Mouse (Mus musculus): ENCODE measurements around the gene Ncr1. TPM values are rescaled to one million over a fixed set of nuclear protein-coding genes. Genes with fewer than 3 reads are reported as not detected.

Ncr1 gene
- polyA plus RNA-seq (2014; fragmentation: Illumina TruSeq; extraction: RNeasy Lipid Tissue Mini Kit (QIAGEN cat#74804); ENCODE audit: low read depth, low replicate concordance): 1.3 TPM

GRCm38 (mm10) chr7:4337509-4337908 is at the start of gene Ncr1:
Gene Ncr1, plus strand, starts transcription at chr7:4337724.

Other genes starting within 250 kb of the Ncr1 start
- gene Ttyh1, start 218.3 kb upstream of the Ncr1 start, polyA plus RNA-seq (2014; fragmentation: Illumina TruSeq; extraction: RNeasy Lipid Tissue Mini Kit (QIAGEN cat#74804); ENCODE audit: low read depth, low replicate concordance): 35.5 TPM
- 237 TPM for gene Leng8, start 200.7 kb upstream of the Ncr1 start, polyA plus RNA-seq (2014; fragmentation: Illumina TruSeq; extraction: RNeasy Lipid Tissue Mini Kit (QIAGEN cat#74804); ENCODE audit: low read depth, low replicate concordance)
- gene Leng9, start 187.3 kb upstream of the Ncr1 start, polyA plus RNA-seq (2014; fragmentation: Illumina TruSeq; extraction: RNeasy Lipid Tissue Mini Kit (QIAGEN cat#74804); ENCODE audit: low read depth, low replicate concordance): 5.9 TPM
- gene Cdc42ep5, start 172.9 kb upstream of the Ncr1 start, polyA plus RNA-seq (2014; fragmentation: Illumina TruSeq; extraction: RNeasy Lipid Tissue Mini Kit (QIAGEN cat#74804); ENCODE audit: low read depth, low replicate concordance): 7.0 TPM
- gene Lilra5, start 100.0 kb upstream of the Ncr1 start, polyA plus RNA-seq (2014; fragmentation: Illumina TruSeq; extraction: RNeasy Lipid Tissue Mini Kit (QIAGEN cat#74804); ENCODE audit: low read depth, low replicate concordance): 0.88 TPM
- not detected for gene Gp6, start 60.0 kb downstream of the Ncr1 start, polyA plus RNA-seq (2014; fragmentation: Illumina TruSeq; extraction: RNeasy Lipid Tissue Mini Kit (QIAGEN cat#74804); ENCODE audit: low read depth, low replicate concordance)
- gene Rdh13, start 107.9 kb downstream of the Ncr1 start, polyA plus RNA-seq (2014; fragmentation: Illumina TruSeq; extraction: RNeasy Lipid Tissue Mini Kit (QIAGEN cat#74804); ENCODE audit: low read depth, low replicate concordance): 11.0 TPM
- 11.0 TPM for gene Eps8l1, start 123.0 kb downstream of the Ncr1 start, polyA plus RNA-seq (2014; fragmentation: Illumina TruSeq; extraction: RNeasy Lipid Tissue Mini Kit (QIAGEN cat#74804); ENCODE audit: low read depth, low replicate concordance)
- 100 TPM for gene Ppp1r12c, start 164.0 kb downstream of the Ncr1 start, polyA plus RNA-seq (2014; fragmentation: Illumina TruSeq; extraction: RNeasy Lipid Tissue Mini Kit (QIAGEN cat#74804); ENCODE audit: low read depth, low replicate concordance)
- gene Tnnt1, start 178.7 kb downstream of the Ncr1 start, polyA plus RNA-seq (2014; fragmentation: Illumina TruSeq; extraction: RNeasy Lipid Tissue Mini Kit (QIAGEN cat#74804); ENCODE audit: low read depth, low replicate concordance): 19.6 TPM
- 4.8 TPM for gene Tnni3, start 186.5 kb downstream of the Ncr1 start, polyA plus RNA-seq (2014; fragmentation: Illumina TruSeq; extraction: RNeasy Lipid Tissue Mini Kit (QIAGEN cat#74804); ENCODE audit: low read depth, low replicate concordance)
- gene Dnaaf3, start 194.7 kb downstream of the Ncr1 start, polyA plus RNA-seq (2014; fragmentation: Illumina TruSeq; extraction: RNeasy Lipid Tissue Mini Kit (QIAGEN cat#74804); ENCODE audit: low read depth, low replicate concordance): 4.6 TPM
- gene Syt5, start 209.8 kb downstream of the Ncr1 start, polyA plus RNA-seq (2014; fragmentation: Illumina TruSeq; extraction: RNeasy Lipid Tissue Mini Kit (QIAGEN cat#74804); ENCODE audit: low read depth, low replicate concordance): 0.65 TPM